Mouse (Mus musculus) lung, postnatal 0 days (tissue): ENCODE results near the gene Igf2bp2. TPM values are rescaled to one million over a fixed set of nuclear protein-coding genes. Genes with fewer than 3 reads are reported as not detected.
A peak's percentile ranks its signal among the peaks of the same experiment; 100 is the strongest.

Experiments
- ATAC-seq: fragments of 200-750 bp; cut with Nextera tagmentation; 2 replicates; pipeline ENCODE4 v1.8.0; 2017; ENCODE audit warnings: moderate library complexity
- DNase-seq: peaks from one replicate; pipeline ENCODE4 v3.0.0-alpha.2; 2016; ENCODE audit warnings: low spot score
- H3K27ac ChIP-seq: fragments of 300-500 bp; sonication (generic); 2 replicates; pipeline ENCODE4 v1.5.1; 2014; ENCODE audit warnings: antibody characterized with exemption, mild to moderate bottlenecking, low read length, mixed read lengths
- H3K27me3 ChIP-seq: fragments of 300-500 bp; sonication (generic); replicated peaks from 2 replicates; pipeline ENCODE4 v1.6.1; 2014; ENCODE audit warnings: low read length, mixed read lengths; ENCODE audit not compliant: insufficient read depth
- H3K36me3 ChIP-seq: fragments of 300-500 bp; sonication (generic); 2 replicates; pipeline ENCODE4 v1.6.1; 2014; ENCODE audit warnings: low read length, mixed read lengths; ENCODE audit not compliant: insufficient read depth
- H3K4me1 ChIP-seq: fragments of 300-500 bp; sonication (generic); 2 replicates; pipeline ENCODE4 v1.6.1; 2014; ENCODE audit warnings: antibody characterized with exemption, low read depth, low read length, mixed read lengths; ENCODE audit not compliant: insufficient read depth
- H3K4me2 ChIP-seq: fragments of 300-500 bp; sonication (generic); replicated peaks from 2 replicates; pipeline ENCODE4 v1.6.1; 2014; ENCODE audit warnings: low read depth, mild to moderate bottlenecking, low read length, moderate library complexity, mixed read lengths
- H3K4me3 ChIP-seq: fragments of 300-500 bp; sonication (generic); 2 replicates; pipeline ENCODE4 v1.5.1; 2014; ENCODE audit warnings: low read depth, low read length
- H3K9ac ChIP-seq: fragments of 300-500 bp; sonication (generic); replicated peaks from 2 replicates; pipeline ENCODE4 v1.6.1; 2014; ENCODE audit warnings: low read depth, mild to moderate bottlenecking
- H3K9me3 ChIP-seq: fragments of 300-500 bp; sonication (generic); 2 replicates; pipeline ENCODE4 v1.6.1; 2016; ENCODE audit warnings: low read length, mixed read lengths
- CTCF ChIP-seq: IDR thresholded peaks from 2 replicates; pipeline ENCODE4 v1.5.1; 2016; ENCODE audit warnings: antibody characterized with exemption, mild to moderate bottlenecking
- EP300 ChIP-seq: IDR thresholded peaks from 2 replicates; pipeline ENCODE4 v1.6.1; 2016; ENCODE audit warnings: antibody characterized with exemption, mild to moderate bottlenecking, control low read depth
- WGBS: fragments of 180-500 bp; shearing (Covaris S2); extraction: QIAGEN DNeasy Blood & Tissue Kit; methylation state at CpG from one replicate; pipeline ENCODE4 v1.1.7; 2014; 5-methylcytosine and 5-hydroxymethylcytosine counted together
- polyA plus RNA-seq: library from polyadenylated mRNA; unstranded; fragments of >200 nt; fragmentation: Nextera tagmentation; extraction: Ambion mirVana; gene quantifications from 2 replicates; pipeline ENCODE4 v1.2.1, GENCODE M21; 2015

Gene Igf2bp2
- polyA plus RNA-seq, 1 experiment from 2014 or later: 22.2 TPM

DNA sequence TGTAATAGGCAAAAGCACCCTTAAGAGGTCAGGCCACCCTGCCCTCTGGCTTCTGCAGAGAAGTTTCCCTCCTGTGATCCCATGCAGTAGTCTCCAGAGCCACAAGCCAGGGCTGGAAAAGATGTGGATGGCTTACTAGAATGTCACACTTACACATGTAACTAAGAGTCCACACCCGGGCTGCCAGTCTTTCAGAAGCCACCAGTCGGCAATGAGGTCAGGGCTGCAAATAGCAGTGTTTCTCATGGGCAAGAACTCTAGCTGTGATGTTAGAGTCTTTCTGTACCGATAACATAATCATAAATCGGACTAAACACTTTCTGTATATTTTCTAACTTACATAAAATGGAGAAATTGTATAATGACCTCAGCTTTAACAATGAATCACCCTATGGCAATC lies 46.4 kb downstream of the Igf2bp2 start:
- H3K4me1 ChIP-seq: no peaks in the 10 kb centered on the region
- no peak overlapping the region for H3K4me2 ChIP-seq
- DNase-seq (no peak), ATAC-seq (no peak)
- H3K36me3 ChIP-seq: no peaks in the 10 kb centered on the region
- no peaks in the 10 kb centered on the region for H3K27me3 ChIP-seq
- 90% methylated on average over 4 of the region's 4 CpGs for WGBS
- no peak overlapping the region for H3K9ac ChIP-seq
- no peak overlapping the region for H3K27ac ChIP-seq
- H3K9me3 ChIP-seq: no peaks in the 10 kb centered on the region
- TF ChIP-seq CTCF (no peak), EP300 (no peak)
- H3K4me3 ChIP-seq: no peak overlapping the region

DNA sequence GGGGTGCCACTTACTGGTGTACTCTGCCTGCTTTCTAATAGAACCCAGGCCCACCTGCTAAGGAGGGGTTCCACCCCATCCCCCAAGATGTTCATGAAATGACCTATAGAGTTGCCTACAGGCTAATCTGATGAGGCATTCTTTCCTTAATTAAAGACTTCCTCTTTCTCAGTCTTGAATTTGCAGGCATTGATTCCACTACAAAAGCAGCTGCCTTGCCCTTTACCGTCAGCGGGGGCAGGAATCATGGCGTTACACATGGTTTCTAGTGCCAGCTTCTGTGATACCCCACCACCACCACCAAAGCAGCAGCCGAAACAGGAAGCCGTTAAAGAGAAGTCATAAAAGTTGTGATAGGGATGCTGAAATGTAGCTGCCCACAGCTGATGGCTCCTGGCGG lies 47.0 kb downstream of the Igf2bp2 start:
- Histone ChIP-seq H3K27ac (no peak overlapping the region), H3K9me3 (no peaks in the 10 kb centered on the region), H3K9ac (no peak overlapping the region), H3K4me3 (no peak overlapping the region), H3K4me1 (no peaks in the 10 kb centered on the region), H3K36me3 (no peaks in the 10 kb centered on the region), H3K4me2 (no peak overlapping the region), H3K27me3 (no peaks in the 10 kb centered on the region)
- DNase-seq (no peak), ATAC-seq (no peak)
- 94% methylated on average over 6 of the region's 6 CpGs for WGBS
- TF ChIP-seq EP300 (no peak), CTCF (no peak)

DNA sequence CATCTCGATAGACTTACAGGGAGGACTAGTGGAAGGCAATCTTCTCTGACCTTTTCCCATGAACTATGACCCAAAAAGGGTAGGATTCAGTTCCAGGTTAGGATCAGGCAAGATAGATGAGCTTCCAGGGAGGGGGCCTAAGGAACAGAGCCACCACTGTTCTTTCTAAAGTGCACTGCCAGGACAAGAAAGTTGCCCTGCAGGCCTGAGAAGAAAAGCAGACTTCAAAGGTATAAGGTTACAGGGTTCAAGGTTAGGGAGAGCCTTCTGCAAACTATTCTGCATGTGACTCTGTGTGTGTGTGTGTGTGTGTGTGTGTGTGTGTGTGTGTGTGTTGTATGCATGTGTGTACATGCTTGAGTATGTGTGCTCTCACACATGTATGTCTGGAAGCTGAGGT lies 53.1 kb downstream of the Igf2bp2 start:
- H3K9ac ChIP-seq: no peak overlapping the region
- no peaks in the 10 kb centered on the region for H3K4me1 ChIP-seq
- TF ChIP-seq CTCF (no peak), EP300 (no peak)
- H3K27me3 ChIP-seq: no peaks in the 10 kb centered on the region
- DNase-seq (no peak), ATAC-seq (no peak)
- 79% methylated on average over 1 of the region's 1 CpGs for WGBS
- no peak overlapping the region for H3K27ac ChIP-seq
- H3K36me3 ChIP-seq: no peaks in the 10 kb centered on the region
- no peak overlapping the region for H3K4me3 ChIP-seq
- no peak overlapping the region for H3K4me2 ChIP-seq
- H3K9me3 ChIP-seq: no peaks in the 10 kb centered on the region

DNA sequence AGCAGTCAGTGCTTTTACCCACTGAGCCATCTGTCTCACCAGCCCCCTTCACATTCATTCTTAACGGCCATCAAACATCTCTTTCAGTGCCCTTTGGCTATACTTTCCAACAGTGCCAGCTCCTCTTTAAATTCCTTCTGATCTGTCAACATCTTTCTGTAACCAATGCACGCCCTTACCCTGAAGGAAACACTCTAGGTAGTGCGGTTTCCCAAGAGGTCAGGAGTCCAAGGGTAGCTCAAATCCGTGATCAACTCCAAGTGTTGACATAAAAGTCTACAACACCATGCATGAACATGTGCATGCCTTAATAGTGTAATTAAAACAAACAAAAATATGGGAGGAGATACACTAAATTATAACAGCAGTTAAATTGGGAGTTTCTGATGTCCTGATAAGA lies 53.9 kb downstream of the Igf2bp2 start:
- TF ChIP-seq EP300: peak; percentile 34; the same call in 1 of the 2 replicates
- TF ChIP-seq CTCF: no peak
- 45% methylated on average over 4 of the region's 4 CpGs for WGBS
- Histone ChIP-seq H3K27ac (no peak overlapping the region), H3K4me1 (no peaks in the 10 kb centered on the region), H3K4me2 (no peak overlapping the region), H3K27me3 (no peaks in the 10 kb centered on the region), H3K36me3 (no peaks in the 10 kb centered on the region), H3K4me3 (no peak overlapping the region), H3K9ac (no peak overlapping the region), H3K9me3 (no peaks in the 10 kb centered on the region)
- ATAC-seq: peak; percentile 56; the same call in 1 of the 2 replicates
- DNase-seq: peak; percentile 69

DNA sequence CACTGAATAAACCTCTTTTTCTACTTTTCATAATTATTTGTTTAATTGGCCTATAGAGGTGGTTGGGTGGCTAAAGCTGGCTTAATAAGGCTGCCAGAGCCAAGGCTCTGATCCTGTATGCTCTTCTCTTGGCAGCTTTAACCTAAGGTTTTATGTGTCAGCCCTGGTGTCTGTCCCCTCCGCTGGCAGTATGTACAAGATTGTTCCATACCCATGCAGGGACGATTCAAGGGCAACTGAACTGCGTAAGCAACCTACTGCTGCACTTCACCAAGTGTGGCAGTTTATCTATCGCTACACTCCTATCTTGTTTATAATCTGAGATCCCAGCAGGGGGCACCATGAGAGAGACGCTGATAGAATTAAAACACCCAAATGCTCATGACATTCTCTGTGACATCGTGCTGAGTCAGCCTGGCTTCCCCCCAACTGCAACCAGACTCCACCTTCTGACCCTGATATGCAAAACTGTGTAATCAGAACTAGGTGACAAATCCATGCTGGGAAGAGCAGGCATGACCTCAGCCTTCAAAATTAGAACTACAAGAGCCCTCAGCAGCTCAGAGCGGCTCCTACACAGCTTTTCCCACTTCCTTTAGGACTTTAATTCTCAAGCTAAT lies 55.1 kb downstream of the Igf2bp2 start:
- no peak overlapping the region for H3K27ac ChIP-seq
- H3K4me2 ChIP-seq: no peak overlapping the region
- H3K9ac ChIP-seq: no peak overlapping the region
- H3K4me3 ChIP-seq: no peak overlapping the region
- DNase-seq (peak; percentile 79), ATAC-seq (peak; percentile 76)
- no peaks in the 10 kb centered on the region for H3K4me1 ChIP-seq
- H3K36me3 ChIP-seq: no peaks in the 10 kb centered on the region
- TF ChIP-seq CTCF (peak; percentile 47), EP300 (peak; percentile 64)
- H3K9me3 ChIP-seq: no peaks in the 10 kb centered on the region
- H3K27me3 ChIP-seq: no peaks in the 10 kb centered on the region
- 47% methylated on average over 7 of the region's 7 CpGs for WGBS

DNA sequence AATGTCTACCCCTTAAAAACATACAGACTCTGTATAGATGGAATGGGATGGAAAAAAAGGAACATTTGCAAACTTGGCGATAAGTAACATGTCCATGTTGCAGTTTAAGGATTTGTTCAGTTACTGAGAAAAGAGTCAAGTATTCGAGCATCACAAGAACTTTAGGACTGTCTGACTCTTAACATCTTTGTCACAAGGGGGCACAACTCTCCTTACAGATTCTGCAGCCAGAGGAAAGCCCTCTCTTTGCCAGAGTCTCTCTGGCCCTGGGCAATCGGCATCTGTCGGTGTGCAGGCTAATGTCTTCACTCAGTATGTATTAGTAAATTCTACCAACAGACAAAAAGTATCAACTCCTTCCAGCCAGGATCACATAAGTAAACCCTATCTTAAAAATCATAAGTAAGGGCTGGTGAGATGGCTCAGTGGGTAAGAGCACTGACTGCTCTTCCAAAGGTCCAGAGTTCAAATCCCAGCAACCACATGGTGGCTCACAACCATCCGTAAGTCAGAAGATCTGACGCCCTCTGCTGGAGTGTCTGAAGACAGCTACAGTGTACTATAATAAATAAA lies 57.0 kb downstream of the Igf2bp2 start:
- ATAC-seq (no peak), DNase-seq (no peak)
- H3K9ac ChIP-seq: no peak overlapping the region
- H3K4me3 ChIP-seq: no peak overlapping the region
- no peaks in the 10 kb centered on the region for H3K9me3 ChIP-seq
- H3K36me3 ChIP-seq: no peaks in the 10 kb centered on the region
- WGBS: 74% methylated on average over 6 of the region's 6 CpGs
- no peaks in the 10 kb centered on the region for H3K27me3 ChIP-seq
- H3K4me2 ChIP-seq: no peak overlapping the region
- no peaks in the 10 kb centered on the region for H3K4me1 ChIP-seq
- H3K27ac ChIP-seq: no peak overlapping the region
- TF ChIP-seq CTCF (no peak; the same call in 1 of the 2 replicates), EP300 (no peak)
